Mouse (Mus musculus): ENCODE data around the gene Il23a. TPM values are rescaled to one million over a fixed set of nuclear protein-coding genes. Genes with fewer than 3 reads are reported as not detected.
A peak's percentile ranks its signal among the peaks of the same experiment; 100 is the strongest.
"Not testable (repeated sequence)": the region's sequence is repeated elsewhere in the genome, so short reads cannot be mapped to it uniquely, and the experiment has no call there.

Gene Il23a
- total and polyA plus RNA-seq, 3 experiments = 0.32 to 3.6 (median 0.49) TPM

DNA sequence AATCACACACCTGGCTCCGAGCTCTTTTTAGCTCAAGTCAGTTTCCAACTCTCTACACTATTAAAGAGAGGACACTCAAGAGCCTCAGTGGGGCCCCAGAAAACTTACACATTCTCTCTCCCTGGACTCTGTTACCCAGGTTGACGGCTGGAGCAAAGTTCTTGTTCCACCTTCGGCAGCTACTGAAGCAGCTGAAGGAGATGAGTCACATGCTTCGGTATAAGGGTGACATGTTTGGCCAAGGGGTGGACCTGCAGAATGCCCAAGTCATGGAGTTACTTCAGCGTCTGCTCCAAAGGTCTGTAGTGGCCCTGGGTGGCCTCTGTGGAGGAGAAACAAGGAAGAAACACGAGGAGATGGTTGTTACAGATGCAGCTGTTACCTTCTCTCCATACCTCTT lies 17.6 kb downstream of the Il23a start:
- in situ Hi-C loops (cut with MboI; ENCODE audit: low pct_ligation_motif_present, low pct_unique_long_range_greater_than_20kb, low sequenced_read_pairs) = no loop called here
- Histone ChIP-seq H3K79me2 (replicated peaks; ENCODE audit: control insufficient read depth, extremely low read depth, insufficient read depth, poor library complexity, severe bottlenecking) (no peaks in the 10 kb centered on the region), H3K36me3 (replicated peaks in 1 of 2; ENCODE audit: control insufficient read depth in 1 of 2, insufficient read depth in 1 of 2, low read length in 1 of 2) (peaks cover 67 to 94% of the 10 kb centered on the region in 2 experiments), H3K9me3 (replicated peaks; ENCODE audit: low read length) (no peaks in the 10 kb centered on the region), H3K4me3 (replicated peaks in 1 of 3; ENCODE audit: low read depth in 2 of 3, low read length in 2 of 3, poor library complexity in 1 of 3) (no peak overlapping the region), H3K4me1 (ENCODE audit: control insufficient read depth in 1 of 2, insufficient read depth in 2 of 2) (peaks cover 0 to 14% of the 10 kb centered on the region in 2 experiments; a peak in 2 of 4 replicates), H3K27ac (ENCODE audit: insufficient read depth, low read depth) (no peak overlapping the region), H3K27me3 (replicated peaks) (no peaks in the 10 kb centered on the region), H3K4me2 (ENCODE audit: insufficient read depth, low read depth, poor library complexity, severe bottlenecking) (no peak overlapping the region), H3K9ac (ENCODE audit: insufficient read depth, low read depth) (no peak overlapping the region)
- no peak for TF ChIP-seq MXI1 (IDR thresholded peaks at IDR 0.05; ENCODE audit: low read depth, low read length)
- no peak for TF ChIP-seq TBP (conservative IDR thresholded peaks at IDR 0.05; ENCODE audit: low read depth, low read length)
- dilution Hi-C loops (cut with MboI; ENCODE audit: extremely low pct_ligation_motif_present, extremely low pct_unique_long_range_greater_than_20kb, low sequenced_read_pairs) = no loop called here
- no peak for DNase-seq (ENCODE audit: extremely low read depth)

DNA sequence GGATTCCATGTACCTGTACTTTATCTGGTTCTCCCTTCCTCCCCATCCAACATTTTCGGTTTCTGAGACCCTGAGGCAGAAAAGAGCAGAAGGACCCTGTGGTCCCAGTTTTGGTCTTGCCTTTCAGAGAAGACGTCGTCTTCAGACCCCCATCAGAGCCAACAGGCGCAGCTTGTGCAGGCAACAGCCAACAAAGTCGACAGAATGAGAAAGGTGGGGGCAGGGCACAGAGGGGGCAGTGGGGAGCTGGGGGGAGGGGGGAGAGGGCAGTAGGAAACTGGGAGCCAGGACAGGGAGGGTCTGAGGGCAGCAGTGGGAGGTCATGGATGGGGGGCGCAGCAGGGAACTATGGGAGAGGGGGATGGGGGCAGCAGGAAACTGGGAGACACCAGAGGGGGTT lies 20.4 kb downstream of the Il23a start:
- no peak overlapping the region for H3K4me3 ChIP-seq (replicated peaks in 1 of 3; ENCODE audit: low read depth in 2 of 3, low read length in 2 of 3, poor library complexity in 1 of 3)
- H3K9me3 ChIP-seq (replicated peaks; ENCODE audit: low read length) = no peaks in the 10 kb centered on the region
- H3K27ac ChIP-seq (ENCODE audit: insufficient read depth, low read depth) = no peak overlapping the region
- DNase-seq (ENCODE audit: extremely low read depth) = no peak
- peaks cover 43 to 77% of the 10 kb centered on the region in 2 experiments for H3K36me3 ChIP-seq (replicated peaks in 1 of 2; ENCODE audit: control insufficient read depth in 1 of 2, insufficient read depth in 1 of 2, low read length in 1 of 2)
- dilution Hi-C loops (cut with MboI; ENCODE audit: extremely low pct_ligation_motif_present, extremely low pct_unique_long_range_greater_than_20kb, low sequenced_read_pairs) (no loop called here), in situ Hi-C loops (cut with MboI; ENCODE audit: low pct_ligation_motif_present, low pct_unique_long_range_greater_than_20kb, low sequenced_read_pairs) (no loop called here)
- no peaks in the 10 kb centered on the region for H3K4me1 ChIP-seq (ENCODE audit: control insufficient read depth in 1 of 2, insufficient read depth in 2 of 2)
- no peak overlapping the region for H3K9ac ChIP-seq (ENCODE audit: insufficient read depth, low read depth)
- TF ChIP-seq USF2 (conservative IDR thresholded peaks at IDR 0.05; ENCODE audit: low read depth, low read length) (no peak), RAD21 (IDR thresholded peaks at IDR 0.05; ENCODE audit: low read depth, low read length) (no peak), MEF2A (IDR thresholded peaks at IDR 0.05; ENCODE audit: borderline replicate concordance, low read depth, low read length) (no peak)
- no peak overlapping the region for H3K4me2 ChIP-seq (ENCODE audit: insufficient read depth, low read depth, poor library complexity, severe bottlenecking)
- no peaks in the 10 kb centered on the region for H3K27me3 ChIP-seq (replicated peaks)
- H3K79me2 ChIP-seq (replicated peaks; ENCODE audit: control insufficient read depth, extremely low read depth, insufficient read depth, poor library complexity, severe bottlenecking) = no peaks in the 10 kb centered on the region

DNA sequence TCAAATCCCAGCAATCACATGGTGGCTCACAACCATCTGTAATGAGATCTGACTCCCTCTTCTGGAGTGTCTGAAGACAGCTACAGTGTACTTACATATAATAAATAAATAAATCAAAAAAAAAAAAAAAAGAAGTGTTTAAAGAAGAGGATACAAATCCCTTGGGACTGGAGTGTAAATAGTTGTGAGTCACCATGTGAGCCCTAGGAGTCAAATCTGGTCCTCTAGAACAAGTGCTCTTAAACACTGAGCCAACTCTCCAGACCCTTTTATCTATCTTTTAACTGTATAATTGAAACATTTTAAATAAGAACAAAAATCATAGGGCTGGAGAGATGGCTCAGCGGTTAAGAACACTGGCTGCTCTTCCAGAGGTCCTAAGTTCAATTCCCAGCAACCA lies 23.2 kb downstream of the Il23a start:
- Histone ChIP-seq H3K36me3 (replicated peaks in 1 of 2; ENCODE audit: control insufficient read depth in 1 of 2, insufficient read depth in 1 of 2, low read length in 1 of 2) (peaks cover 23 to 55% of the 10 kb centered on the region in 2 experiments), H3K4me1 (ENCODE audit: control insufficient read depth in 1 of 2, insufficient read depth in 2 of 2) (peaks cover 5 to 12% of the 10 kb centered on the region in 2 experiments; a peak in 1 of 4 replicates)
- H3K4me3 ChIP-seq (replicated peaks in 1 of 3; ENCODE audit: low read depth in 2 of 3, low read length in 2 of 3, poor library complexity in 1 of 3); DNase-seq (ENCODE audit: extremely low read depth); dilution Hi-C loops (cut with MboI; ENCODE audit: extremely low pct_ligation_motif_present, extremely low pct_unique_long_range_greater_than_20kb, low sequenced_read_pairs); H3K27ac ChIP-seq (ENCODE audit: insufficient read depth, low read depth); in situ Hi-C loops (cut with MboI; ENCODE audit: low pct_ligation_motif_present, low pct_unique_long_range_greater_than_20kb, low sequenced_read_pairs); H3K27me3 ChIP-seq (replicated peaks); H3K9ac ChIP-seq (ENCODE audit: insufficient read depth, low read depth); H3K9me3 ChIP-seq (replicated peaks; ENCODE audit: low read length); H3K4me2 ChIP-seq (ENCODE audit: insufficient read depth, low read depth, poor library complexity, severe bottlenecking); H3K79me2 ChIP-seq (replicated peaks; ENCODE audit: control insufficient read depth, extremely low read depth, insufficient read depth, poor library complexity, severe bottlenecking): not testable (repeated sequence)

DNA sequence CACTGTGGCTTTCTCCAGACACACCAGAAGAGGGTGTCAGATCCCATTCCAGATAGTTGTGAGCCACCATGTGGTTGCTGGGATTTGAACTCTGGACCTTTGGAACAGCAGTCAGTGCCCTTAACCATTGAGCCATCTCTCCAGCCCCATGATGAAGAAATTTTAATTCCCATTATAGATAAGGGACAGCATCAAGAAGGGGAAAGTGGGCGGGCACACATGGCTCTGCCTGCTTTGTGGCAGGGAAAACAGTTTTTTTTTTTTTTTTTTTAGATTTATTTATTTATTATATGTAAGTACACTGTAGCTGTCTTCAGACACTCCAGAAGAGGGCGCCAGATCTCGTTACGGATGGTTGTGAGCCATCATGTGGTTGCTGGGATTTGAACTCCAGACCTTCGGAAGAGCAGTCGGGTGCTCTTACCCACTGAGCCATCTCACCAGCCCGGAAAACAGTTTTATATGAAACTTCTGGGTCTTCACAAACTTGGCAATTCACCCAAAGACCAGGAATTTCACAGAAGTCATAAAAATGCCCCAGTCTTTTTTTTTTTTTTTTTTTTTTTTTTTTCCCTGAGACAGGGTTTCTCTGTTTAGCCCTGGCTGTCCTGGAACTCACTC lies 25.6 kb downstream of the Il23a start:
- H3K4me3 ChIP-seq (replicated peaks in 1 of 3; ENCODE audit: low read depth in 2 of 3, low read length in 2 of 3, poor library complexity in 1 of 3); DNase-seq (ENCODE audit: extremely low read depth); H3K27me3 ChIP-seq (replicated peaks); H3K9me3 ChIP-seq (replicated peaks; ENCODE audit: low read length); in situ Hi-C loops (cut with MboI; ENCODE audit: low pct_ligation_motif_present, low pct_unique_long_range_greater_than_20kb, low sequenced_read_pairs); H3K9ac ChIP-seq (ENCODE audit: insufficient read depth, low read depth); H3K79me2 ChIP-seq (replicated peaks; ENCODE audit: control insufficient read depth, extremely low read depth, insufficient read depth, poor library complexity, severe bottlenecking); H3K27ac ChIP-seq (ENCODE audit: insufficient read depth, low read depth); dilution Hi-C loops (cut with MboI; ENCODE audit: extremely low pct_ligation_motif_present, extremely low pct_unique_long_range_greater_than_20kb, low sequenced_read_pairs); H3K4me2 ChIP-seq (ENCODE audit: insufficient read depth, low read depth, poor library complexity, severe bottlenecking): not testable (repeated sequence)
- Histone ChIP-seq H3K4me1 (ENCODE audit: control insufficient read depth in 1 of 2, insufficient read depth in 2 of 2) (peaks cover 5 to 21% of the 10 kb centered on the region in 2 experiments; a peak in 2 of 4 replicates), H3K36me3 (replicated peaks in 1 of 2; ENCODE audit: control insufficient read depth in 1 of 2, insufficient read depth in 1 of 2, low read length in 1 of 2) (peaks cover 8 to 33% of the 10 kb centered on the region in 2 experiments)
- TF ChIP-seq ZNF384 (IDR thresholded peaks at IDR 0.05; ENCODE audit: low read depth, low read length) = 0 out of 2 replicates have a peak, but pooled peaks have one; percentile 27
